Mouse (Mus musculus): ENCODE results near the gene Ier2.

The Ier2 gene

GRCm38 (mm10) chr8:84661458-84661871 lies 1.2 kb downstream of the Ier2 start:
- peak; percentile 88 for DNase-seq

GRCm38 (mm10) chr8:84660819-84661457 lies 1.7 kb downstream of the Ier2 start:
- DNase-seq: peak; percentile 73

- DNase-seq: peak; percentile 75
These were observed 2.5 kb downstream of the Ier2 start for GRCm38 (mm10) chr8:84659936-84660818.

GRCm38 (mm10) chr8:84658951-84659350 lies 3.7 kb downstream of the Ier2 start:
- DNase-seq: no peak

GRCm38 (mm10) chr8:84657680-84658079 lies 5.0 kb downstream of the Ier2 start:
- peak; percentile 57 for DNase-seq

GRCm38 (mm10) chr8:84657203-84657602 lies 5.4 kb downstream of the Ier2 start:
- DNase-seq: no peak

GRCm38 (mm10) chr8:84656641-84657126 lies 6.0 kb downstream of the Ier2 start:
- DNase-seq: peak; percentile 93

GRCm38 (mm10) chr8:84656191-84656525 lies 6.5 kb downstream of the Ier2 start:
- no peak for DNase-seq

GRCm38 (mm10) chr8:84655336-84656190 lies 7.1 kb downstream of the Ier2 start:
- DNase-seq: no peak

- no peak for DNase-seq
These were observed 8.1 kb downstream of the Ier2 start for GRCm38 (mm10) chr8:84654597-84654996.

GRCm38 (mm10) chr8:84653092-84653631 lies 9.5 kb downstream of the Ier2 start:
- DNase-seq: no peak

- DNase-seq: no peak
These were observed 12.4 kb downstream of the Ier2 start for GRCm38 (mm10) chr8:84650213-84650612.

GRCm38 (mm10) chr8:84647461-84647901 lies 15.2 kb downstream of the Ier2 start:
- DNase-seq: no peak

- no peak for DNase-seq
These were observed 15.9 kb downstream of the Ier2 start for GRCm38 (mm10) chr8:84646800-84647199.

- DNase-seq: no peak
These were observed 19.6 kb downstream of the Ier2 start for GRCm38 (mm10) chr8:84643019-84643418.

GRCm38 (mm10) chr8:84641578-84642361 lies 20.9 kb downstream of the Ier2 start:
- no peak for DNase-seq

- DNase-seq: no peak
These were observed 21.9 kb downstream of the Ier2 start for GRCm38 (mm10) chr8:84640617-84641294.

- no peak for DNase-seq
These were observed 22.6 kb downstream of the Ier2 start for GRCm38 (mm10) chr8:84640010-84640588.

GRCm38 (mm10) chr8:84639162-84640009 lies 23.3 kb downstream of the Ier2 start:
- DNase-seq: peak; percentile 95

Measured in kidney, adult 9 months (tissue).